In genomic region chr3:3784200-3784599, GRCm38 (mm10) we compare ENCODE assay signal across 16 mouse cellular contexts.
DNase-seq lines count a peak whose midpoint lies in the region; ATAC-seq lines count a peak whose summit lies in the region.
"Had no signal": no experiment of that assay in that cellular context is flagged by ENCODE, and none has a peak within 500 bp of the region (broad histone marks: within the 10 kb centered on the region; RNA-seq: fewer than 3 reads in every experiment).

No protein-coding gene starts in this region.

- H3K27me3 ChIP-seq in hindbrain, embryonic 16.5 days (replicated peaks; ENCODE audit: control insufficient read depth, insufficient read depth, low read length): no peaks in the 10 kb centered on the region
- H3K27me3 ChIP-seq in hindbrain, embryonic 11.5 days (ENCODE audit: control insufficient read depth, insufficient read depth, low read length): no peaks in the 10 kb centered on the region
- H3K27me3 ChIP-seq in midbrain, embryonic 14.5 days (ENCODE audit: control insufficient read depth, insufficient read depth, low read length): no peaks in the 10 kb centered on the region
- no peaks in the 10 kb centered on the region for H3K27me3 ChIP-seq in midbrain, embryonic 11.5 days (ENCODE audit: control insufficient read depth, insufficient read depth, low read length)
- H3K27me3 ChIP-seq in forebrain, embryonic 16.5 days (replicated peaks; ENCODE audit: control insufficient read depth, insufficient read depth, low read length): no peaks in the 10 kb centered on the region
- H3K27me3 ChIP-seq: heart, embryonic 15.5 days; limb, embryonic 13.5 days had no signal

- no peaks in the 10 kb centered on the region for H3K9me3 ChIP-seq in hindbrain, embryonic 16.5 days (ENCODE audit: control insufficient read depth, low read length)
- H3K9me3 ChIP-seq in hindbrain, embryonic 11.5 days (ENCODE audit: control insufficient read depth, low read length): no peaks in the 10 kb centered on the region
- no peaks in the 10 kb centered on the region for H3K9me3 ChIP-seq in midbrain, embryonic 14.5 days (ENCODE audit: control insufficient read depth, low read length)
- H3K9me3 ChIP-seq in midbrain, embryonic 11.5 days (ENCODE audit: control insufficient read depth, low read length): no peaks in the 10 kb centered on the region
- no peaks in the 10 kb centered on the region for H3K9me3 ChIP-seq in forebrain, embryonic 16.5 days (ENCODE audit: control insufficient read depth, low read length)
- H3K9me3 ChIP-seq: heart, embryonic 15.5 days; limb, embryonic 13.5 days had no signal

- ATAC-seq in hindbrain, embryonic 16.5 days: peak; percentile 52; the same call in 1 of the 2 replicates
- no peak for ATAC-seq in hindbrain, embryonic 11.5 days (ENCODE audit: low FRiP score)
- ATAC-seq in midbrain, embryonic 14.5 days (ENCODE audit: low FRiP score, low TSS enrichment): peak; percentile 68; the same call in 1 of the 2 replicates
- ATAC-seq in midbrain, embryonic 11.5 days (ENCODE audit: low FRiP score): no peak
- peak; percentile 84 for ATAC-seq in forebrain, embryonic 16.5 days
- ATAC-seq: Patski had no signal

- 77% methylated on average over 3 of the region's 3 CpGs for whole genome bisulfite sequencing in hindbrain, embryonic 16.5 days
- 85% methylated on average over 3 of the region's 3 CpGs for WGBS in hindbrain, embryonic 11.5 days
- 54% methylated on average over 3 of the region's 3 CpGs for WGBS in midbrain, embryonic 14.5 days
- WGBS in midbrain, embryonic 11.5 days: 77% methylated on average over 3 of the region's 3 CpGs
- 62% methylated on average over 3 of the region's 3 CpGs for WGBS in forebrain, embryonic 16.5 days

- H3K4me1 ChIP-seq in hindbrain, embryonic 16.5 days (ENCODE audit: control insufficient read depth, insufficient read depth, low read depth, low read length): no peaks in the 10 kb centered on the region
- H3K4me1 ChIP-seq in hindbrain, embryonic 11.5 days (replicated peaks; ENCODE audit: control insufficient read depth, insufficient read depth, low read length): no peaks in the 10 kb centered on the region
- H3K4me1 ChIP-seq in midbrain, embryonic 14.5 days (ENCODE audit: control insufficient read depth, insufficient read depth, low read length): no peaks in the 10 kb centered on the region
- no peaks in the 10 kb centered on the region for H3K4me1 ChIP-seq in midbrain, embryonic 11.5 days (ENCODE audit: control insufficient read depth, insufficient read depth, low read length)
- H3K4me1 ChIP-seq in forebrain, embryonic 16.5 days (replicated peaks; ENCODE audit: control insufficient read depth, insufficient read depth, low read length): no peaks in the 10 kb centered on the region
- H3K4me1 ChIP-seq: heart, embryonic 15.5 days; limb, embryonic 13.5 days had no signal

- DNase-seq in hindbrain, embryonic 11.5 days (ENCODE audit: low spot score): no peak
- peak; percentile 75 for DNase-seq in midbrain, embryonic 14.5 days
- no peak for DNase-seq in midbrain, embryonic 11.5 days (ENCODE audit: low spot score, missing footprints)
- peak; percentile 64 for DNase-seq in retina, postnatal 7 days (ENCODE audit: low read depth, low spot score)
- no peak for DNase-seq in adrenal gland, adult 2 months
- DNase-seq: cerebellum, adult 9-10 months; gastrocnemius, postnatal 36 days; layer of hippocampus, postnatal 36 days; lung, postnatal 36 days; thymus, postnatal 4 days had no signal

- no peak overlapping the region for H3K27ac ChIP-seq in hindbrain, embryonic 16.5 days (ENCODE audit: low read depth, low read length)
- no peak overlapping the region for H3K27ac ChIP-seq in hindbrain, embryonic 11.5 days (ENCODE audit: low read depth, low read length)
- H3K27ac ChIP-seq in midbrain, embryonic 14.5 days (replicated peaks; ENCODE audit: low read depth, low read length): no peak overlapping the region
- no peak overlapping the region for H3K27ac ChIP-seq in midbrain, embryonic 11.5 days (ENCODE audit: low read depth, low read length)
- no peak overlapping the region for H3K27ac ChIP-seq in forebrain, embryonic 16.5 days (ENCODE audit: low read length)
- H3K27ac ChIP-seq: heart, embryonic 15.5 days; limb, embryonic 13.5 days; stomach, postnatal 0 days had no signal

- no peaks in the 10 kb centered on the region for H3K36me3 ChIP-seq in hindbrain, embryonic 16.5 days (ENCODE audit: control insufficient read depth, insufficient read depth, low read length)
- H3K36me3 ChIP-seq in hindbrain, embryonic 11.5 days (ENCODE audit: control insufficient read depth, insufficient read depth, low read length): no peaks in the 10 kb centered on the region
- H3K36me3 ChIP-seq in midbrain, embryonic 14.5 days (ENCODE audit: control insufficient read depth, insufficient read depth, low read length): no peaks in the 10 kb centered on the region
- H3K36me3 ChIP-seq in midbrain, embryonic 11.5 days (ENCODE audit: control insufficient read depth, insufficient read depth, low read length): no peaks in the 10 kb centered on the region
- H3K36me3 ChIP-seq in forebrain, embryonic 16.5 days (ENCODE audit: control insufficient read depth, insufficient read depth): no peaks in the 10 kb centered on the region
- H3K36me3 ChIP-seq: heart, embryonic 15.5 days; limb, embryonic 13.5 days had no signal

- H3K9ac ChIP-seq in hindbrain, embryonic 16.5 days (ENCODE audit: low read depth, low read length): no peak overlapping the region
- H3K9ac ChIP-seq in hindbrain, embryonic 11.5 days (ENCODE audit: low read depth, low read length): no peak overlapping the region
- H3K9ac ChIP-seq in midbrain, embryonic 14.5 days (replicated peaks; ENCODE audit: low read length): no peak overlapping the region
- H3K9ac ChIP-seq in midbrain, embryonic 11.5 days (ENCODE audit: low read length): no peak overlapping the region
- no peak overlapping the region for H3K9ac ChIP-seq in forebrain, embryonic 16.5 days (replicated peaks; ENCODE audit: low read depth, low read length)
- H3K9ac ChIP-seq: heart, embryonic 15.5 days; limb, embryonic 13.5 days had no signal

- H3K4me3 ChIP-seq in hindbrain, embryonic 16.5 days (ENCODE audit: low read length): no peak overlapping the region
- no peak overlapping the region for H3K4me3 ChIP-seq in hindbrain, embryonic 11.5 days (ENCODE audit: low read depth, low read length)
- H3K4me3 ChIP-seq in midbrain, embryonic 14.5 days (replicated peaks; ENCODE audit: low read depth, low read length): no peak overlapping the region
- H3K4me3 ChIP-seq in midbrain, embryonic 11.5 days (ENCODE audit: low read depth, low read length): no peak overlapping the region
- H3K4me3 ChIP-seq in forebrain, embryonic 16.5 days (replicated peaks; ENCODE audit: low read length): no peak overlapping the region
- H3K4me3 ChIP-seq: heart, embryonic 15.5 days; limb, embryonic 13.5 days had no signal

- no peak overlapping the region for H3K4me2 ChIP-seq in hindbrain, embryonic 16.5 days (ENCODE audit: low read length)
- no peak overlapping the region for H3K4me2 ChIP-seq in hindbrain, embryonic 11.5 days (replicated peaks; ENCODE audit: low read depth, low read length)
- H3K4me2 ChIP-seq in midbrain, embryonic 14.5 days (ENCODE audit: low read length): no peak overlapping the region
- no peak overlapping the region for H3K4me2 ChIP-seq in midbrain, embryonic 11.5 days
- H3K4me2 ChIP-seq in forebrain, embryonic 16.5 days (ENCODE audit: low read length): no peak overlapping the region
- H3K4me2 ChIP-seq: heart, embryonic 15.5 days; limb, embryonic 13.5 days had no signal

Comparison
In these comparisons a context has a peak if more than half of its experiments do, and no peak if none do; other contexts are left out.
1. ATAC-seq: peak in hindbrain, embryonic 16.5 days (single experiment), midbrain, embryonic 14.5 days (single experiment) and forebrain, embryonic 16.5 days (single experiment); none in hindbrain, embryonic 11.5 days (single experiment) and midbrain, embryonic 11.5 days (single experiment).
2. DNase-seq: peak in midbrain, embryonic 14.5 days (single experiment) and retina, postnatal 7 days (single experiment); none in hindbrain, embryonic 11.5 days (single experiment), midbrain, embryonic 11.5 days (single experiment) and adrenal gland, adult 2 months (single experiment).